Mouse (Mus musculus) neural tube, embryonic 10.5 days (tissue): Measurements from ENCODE around the gene Tmem81.
"Not testable (repeated sequence)": the region's sequence is repeated elsewhere in the genome, so short reads cannot be mapped to it uniquely, and the experiment has no call there.

Experiments
- DNase-seq: peaks from one replicate; pipeline ENCODE4 v3.0.0-alpha.2; 2017; ENCODE audit warnings: low spot score; ENCODE audit errors: extremely low spot score

Tmem81 gene

GRCm38 (mm10) chr1:132506058-132506457, at the start of gene Tmem81:
Gene Tmem81 (plus strand): TSS chr1:132506230.
- DNase-seq: no peak

GRCm38 (mm10) chr1:132464651-132465050, 41.4 kb upstream of the Tmem81 start:
- DNase-seq: no peak

GRCm38 (mm10) chr1:132468926-132469325, 37.1 kb upstream of the Tmem81 start:
- DNase-seq: no peak

- no peak for DNase-seq
Observed at GRCm38 (mm10) chr1:132469519-132469918, 36.5 kb upstream of the Tmem81 start.

- DNase-seq: not testable (repeated sequence)
Observed at GRCm38 (mm10) chr1:132470031-132470430, 36.0 kb upstream of the Tmem81 start.

GRCm38 (mm10) chr1:132471032-132471431, 35.0 kb upstream of the Tmem81 start:
- no peak for DNase-seq

GRCm38 (mm10) chr1:132471499-132471898, 34.5 kb upstream of the Tmem81 start:
- DNase-seq: no peak

GRCm38 (mm10) chr1:132472537-132472936, 33.5 kb upstream of the Tmem81 start:
- DNase-seq: no peak

- DNase-seq: no peak
Observed at GRCm38 (mm10) chr1:132474496-132474895, 31.5 kb upstream of the Tmem81 start.

- DNase-seq: no peak
Observed at GRCm38 (mm10) chr1:132476575-132476927, 29.5 kb upstream of the Tmem81 start.

- DNase-seq: peak; percentile 87
Observed at GRCm38 (mm10) chr1:132476928-132477691, 28.9 kb upstream of the Tmem81 start, which contains the start of gene Rbbp5. Gene Rbbp5 (plus strand): TSS chr1:132477365.

- no peak for DNase-seq
Observed at GRCm38 (mm10) chr1:132479438-132479837, 26.6 kb upstream of the Tmem81 start.

- no peak for DNase-seq
Observed at GRCm38 (mm10) chr1:132481619-132482018, 24.4 kb upstream of the Tmem81 start.

GRCm38 (mm10) chr1:132483234-132483633, 22.8 kb upstream of the Tmem81 start:
- DNase-seq: no peak

- no peak for DNase-seq
Observed at GRCm38 (mm10) chr1:132483759-132484158, 22.3 kb upstream of the Tmem81 start.

- no peak for DNase-seq
Observed at GRCm38 (mm10) chr1:132500535-132500934, 5.5 kb upstream of the Tmem81 start.

GRCm38 (mm10) chr1:132505155-132505554, 875 bp upstream of the Tmem81 start:
- no peak for DNase-seq

- DNase-seq: no peak
Observed at GRCm38 (mm10) chr1:132506656-132507055, 626 bp downstream of the Tmem81 start.

GRCm38 (mm10) chr1:132509771-132510170, 3.7 kb downstream of the Tmem81 start:
- DNase-seq: no peak

- DNase-seq: no peak
Observed at GRCm38 (mm10) chr1:132511521-132511920, 5.5 kb downstream of the Tmem81 start.

GRCm38 (mm10) chr1:132512106-132512505, 6.1 kb downstream of the Tmem81 start:
- DNase-seq: no peak

- DNase-seq: no peak
Observed at GRCm38 (mm10) chr1:132515339-132515738, 9.3 kb downstream of the Tmem81 start.

GRCm38 (mm10) chr1:132516776-132517175, 10.7 kb downstream of the Tmem81 start:
- DNase-seq: no peak
